Mouse (Mus musculus): Measurements from ENCODE around the gene Exoc8.

DNA sequence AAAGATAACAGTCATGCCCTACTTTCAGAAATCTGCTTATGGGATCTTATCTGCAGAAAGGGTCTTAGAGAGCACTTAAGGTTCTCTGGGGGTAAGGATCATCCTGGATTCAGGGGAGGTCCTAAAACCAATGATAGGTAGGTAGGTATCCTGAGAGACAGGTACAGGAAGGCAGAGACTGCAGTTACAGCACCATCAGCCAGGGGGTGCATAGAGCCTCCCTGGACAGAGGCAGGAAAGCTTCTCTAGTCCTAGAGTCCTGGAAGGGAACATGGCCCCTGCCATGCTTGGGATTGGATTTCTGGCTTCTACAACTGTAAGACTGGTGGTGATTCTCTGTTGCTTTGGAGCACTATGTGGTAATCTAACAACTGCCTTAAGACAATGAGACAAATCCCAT is 38.0 kb downstream of the Exoc8 start:
- TF ChIP-seq CTCF (IDR thresholded peaks at IDR 0.05; ENCODE audit: insufficient read depth, low read depth, low read length) (no peak), POLR2A (IDR thresholded peaks at IDR 0.05; ENCODE audit: insufficient read depth, low read depth, low read length) (no peak)
